Mouse (Mus musculus) heart, postnatal 0 days (tissue): ENCODE data around the gene Itm2b.

Experiments
- CTCF ChIP-seq: IDR thresholded peaks from 2 replicates; pipeline ENCODE4 v1.5.1; 2016; ENCODE audit warnings: antibody characterized with exemption, control low read depth, low read depth
- EP300 ChIP-seq: IDR thresholded peaks from 2 replicates; pipeline ENCODE4 v1.6.1; 2016; ENCODE audit warnings: antibody characterized with exemption, low read depth

- TF ChIP-seq CTCF = no peak
- no peak for TF ChIP-seq EP300
These were observed 26.6 kb upstream of the Itm2b start for GRCm38 (mm10) chr14:73411729-73412128.
